11 mouse cellular contexts compared by ENCODE assay signal in genomic region chr15:53399663-53400553, GRCm38 (mm10).
DNase-seq lines count a peak whose midpoint lies in the region; ATAC-seq lines count a peak whose summit lies in the region.
"Had no signal": no experiment of that assay in that cellular context is flagged by ENCODE, and none has a peak within 500 bp of the region (broad histone marks: within the 10 kb centered on the region; RNA-seq: fewer than 3 reads in every experiment).

No protein-coding gene starts in this region.

- 54% methylated on average over 11 of the region's 11 CpGs for WGBS in heart, embryonic 14.5 days
- 73% methylated on average over 11 of the region's 11 CpGs for WGBS in heart, embryonic 10.5 days
- 84% methylated on average over 11 of the region's 11 CpGs for WGBS in hindbrain, embryonic 13.5 days
- 82% methylated on average over 11 of the region's 11 CpGs for WGBS in midbrain, embryonic 16.5 days

- peaks cover 0 to 4% of the 10 kb centered on the region in 2 experiments; a peak in 1 of 4 replicates for H3K4me1 ChIP-seq in heart, embryonic 14.5 days (ENCODE audit: control insufficient read depth in 2 of 2, insufficient read depth in 2 of 2, low read length in 2 of 2)
- H3K4me1 ChIP-seq in heart, embryonic 10.5 days = no peaks in the 10 kb centered on the region
- no peaks in the 10 kb centered on the region for H3K4me1 ChIP-seq in hindbrain, embryonic 13.5 days (replicated peaks)
- no peaks in the 10 kb centered on the region for H3K4me1 ChIP-seq in midbrain, embryonic 16.5 days (ENCODE audit: control insufficient read depth, insufficient read depth, low read length)
- H3K4me1 ChIP-seq: limb, embryonic 13.5 days; midbrain, embryonic 13.5 days had no signal

- no peak overlapping the region for H3K4me3 ChIP-seq in heart, embryonic 14.5 days (ENCODE audit: control insufficient read depth in 1 of 2, insufficient read depth in 1 of 2, low read depth in 1 of 2, low read length in 2 of 2)
- no peak overlapping the region for H3K4me3 ChIP-seq in heart, embryonic 10.5 days
- no peak overlapping the region for H3K4me3 ChIP-seq in hindbrain, embryonic 13.5 days
- no peak overlapping the region for H3K4me3 ChIP-seq in midbrain, embryonic 16.5 days (ENCODE audit: low read depth, low read length)
- H3K4me3 ChIP-seq: limb, embryonic 13.5 days; midbrain, embryonic 13.5 days had no signal

- H3K4me2 ChIP-seq in heart, embryonic 14.5 days (ENCODE audit: low read length) = peak overlapping the region; percentile 15
- no peak overlapping the region for H3K4me2 ChIP-seq in hindbrain, embryonic 13.5 days
- H3K4me2 ChIP-seq in midbrain, embryonic 16.5 days (ENCODE audit: low read length) = no peak overlapping the region
- H3K4me2 ChIP-seq: limb, embryonic 13.5 days; midbrain, embryonic 13.5 days had no signal

- no peak for DNase-seq in heart, embryonic 10.5 days (ENCODE audit: low spot score)
- peak; percentile 26 to 45 for DNase-seq in spleen, postnatal 36 days (ENCODE audit: low spot score in 2 of 2)
- no peak for DNase-seq in spleen, postnatal 4 days (ENCODE audit: low spot score in 2 of 2)
- peak; percentile 3 for DNase-seq in lung, postnatal 14 days
- DNase-seq in frontal cortex, postnatal 36 days (ENCODE audit: low spot score in 2 of 2) = no peak

- no peak overlapping the region for H3K9ac ChIP-seq in heart, embryonic 14.5 days (ENCODE audit: low read length)
- H3K9ac ChIP-seq in hindbrain, embryonic 13.5 days = no peak overlapping the region
- no peak overlapping the region for H3K9ac ChIP-seq in midbrain, embryonic 16.5 days (ENCODE audit: low read depth, low read length)
- H3K9ac ChIP-seq: limb, embryonic 13.5 days; midbrain, embryonic 13.5 days had no signal

- H3K27me3 ChIP-seq in heart, embryonic 14.5 days (ENCODE audit: control insufficient read depth, insufficient read depth, low read length) = no peaks in the 10 kb centered on the region
- H3K27me3 ChIP-seq in heart, embryonic 10.5 days (ENCODE audit: insufficient read depth, poor library complexity, severe bottlenecking) = no peaks in the 10 kb centered on the region
- no peaks in the 10 kb centered on the region for H3K27me3 ChIP-seq in hindbrain, embryonic 13.5 days
- no peaks in the 10 kb centered on the region for H3K27me3 ChIP-seq in midbrain, embryonic 16.5 days (ENCODE audit: control insufficient read depth, insufficient read depth, low read depth, low read length)
- H3K27me3 ChIP-seq: limb, embryonic 13.5 days; midbrain, embryonic 13.5 days had no signal

- H3K27ac ChIP-seq in heart, embryonic 14.5 days (replicated peaks in 1 of 2; ENCODE audit: control insufficient read depth in 1 of 2, insufficient read depth in 1 of 2, low read depth in 2 of 2, low read length in 2 of 2) = peak overlapping the region in 1 of 2 experiments; percentile 34; a peak in 2 of 4 replicates
- no peak overlapping the region for H3K27ac ChIP-seq in heart, embryonic 10.5 days
- no peak overlapping the region for H3K27ac ChIP-seq in hindbrain, embryonic 13.5 days
- H3K27ac ChIP-seq in midbrain, embryonic 16.5 days (ENCODE audit: low read length) = no peak overlapping the region
- H3K27ac ChIP-seq: limb, embryonic 13.5 days; midbrain, embryonic 13.5 days had no signal

- ATAC-seq in heart, embryonic 14.5 days (ENCODE audit: insufficient number of reproducible peaks, insufficient read depth, low FRiP score, low read depth) = no peak
- no peak for ATAC-seq in hindbrain, embryonic 13.5 days (ENCODE audit: low FRiP score)
- no peak for ATAC-seq in midbrain, embryonic 16.5 days
- ATAC-seq: intestine, embryonic 16.5 days; midbrain, embryonic 13.5 days had no signal

- peaks cover 7% of the 10 kb centered on the region; the same call in 1 of the 2 replicates for H3K9me3 ChIP-seq in heart, embryonic 14.5 days (ENCODE audit: control insufficient read depth, low read length)
- no peaks in the 10 kb centered on the region for H3K9me3 ChIP-seq in heart, embryonic 10.5 days
- H3K9me3 ChIP-seq in hindbrain, embryonic 13.5 days = 0 out of 2 replicates have a peak, but pooled peaks cover 3% of the 10 kb centered on the region
- H3K9me3 ChIP-seq in midbrain, embryonic 16.5 days (replicated peaks; ENCODE audit: control insufficient read depth, low read length, poor library complexity, severe bottlenecking) = no peaks in the 10 kb centered on the region
- H3K9me3 ChIP-seq: limb, embryonic 13.5 days; midbrain, embryonic 13.5 days had no signal

- no peaks in the 10 kb centered on the region for H3K36me3 ChIP-seq in heart, embryonic 14.5 days (ENCODE audit: control insufficient read depth, insufficient read depth, low read length)
- no peaks in the 10 kb centered on the region for H3K36me3 ChIP-seq in heart, embryonic 10.5 days
- no peaks in the 10 kb centered on the region for H3K36me3 ChIP-seq in hindbrain, embryonic 13.5 days
- no peaks in the 10 kb centered on the region for H3K36me3 ChIP-seq in midbrain, embryonic 16.5 days (ENCODE audit: control insufficient read depth, insufficient read depth, low read length)
- H3K36me3 ChIP-seq: limb, embryonic 13.5 days; midbrain, embryonic 13.5 days had no signal

Comparison
In these comparisons a context has a peak if more than half of its experiments do, and no peak if none do; other contexts are left out.
1. DNase-seq: peak in spleen, postnatal 36 days (2 of 2) and lung, postnatal 14 days (single experiment); none in heart, embryonic 10.5 days (single experiment), spleen, postnatal 4 days (0 of 2) and frontal cortex, postnatal 36 days (0 of 2).